Mouse (Mus musculus) T-helper 1 cell (primary cell): ENCODE data around the gene Irf8.

Experiments used
- in situ Hi-C: fragments of 300-600 bp; cut with MboI, MseI; formaldehyde crosslinking; loops from one replicate; pipeline ENCODE4 v1.15.1; 2025; ENCODE audit warnings: high pct_unique_total_duplicates

Gene Irf8

GRCm38 (mm10) chr8:120735770-120736481, at the start of gene Irf8:
Irf8 (plus strand) TSS chr8:120736358.
- in situ Hi-C loops: loop anchor here (5.0 kb wide), 1 partner anchor 44 kb away; no protein-coding TSS in a partner anchor

GRCm38 (mm10) chr8:120686576-120686975, 49.6 kb upstream of the Irf8 start:
- in situ Hi-C loops: no loop called here

- in situ Hi-C loops: no loop called here
Observed at GRCm38 (mm10) chr8:120687786-120688185, 48.4 kb upstream of the Irf8 start.

GRCm38 (mm10) chr8:120688511-120688910, 47.6 kb upstream of the Irf8 start:
- in situ Hi-C loops: no loop called here

- in situ Hi-C loops: loop anchor here (5.0 to 10.0 kb wide), 2 partner anchors 44 to 852 kb away; partner anchors contain the start of genes 1700018B08Rik and Irf8
Observed at GRCm38 (mm10) chr8:120692934-120693333, 43.2 kb upstream of the Irf8 start.

- in situ Hi-C loops: loop anchor here (5.0 to 10.0 kb wide), 2 partner anchors 43 to 851 kb away; partner anchors contain the start of genes 1700018B08Rik and Irf8
Observed at GRCm38 (mm10) chr8:120693861-120694493, 42.2 kb upstream of the Irf8 start.

GRCm38 (mm10) chr8:120696401-120697153, 39.6 kb upstream of the Irf8 start:
- in situ Hi-C loops: loop anchor here (10.0 kb wide), 1 partner anchor 848 kb away; the partner anchor contains the start of gene 1700018B08Rik

- in situ Hi-C loops: loop anchor here (10.0 kb wide), 1 partner anchor 847 kb away; the partner anchor contains the start of gene 1700018B08Rik
Observed at GRCm38 (mm10) chr8:120697154-120697978, 38.8 kb upstream of the Irf8 start.

- in situ Hi-C loops: loop anchor here (10.0 kb wide), 1 partner anchor 847 kb away; the partner anchor contains the start of gene 1700018B08Rik
Observed at GRCm38 (mm10) chr8:120697979-120698272, 38.2 kb upstream of the Irf8 start.

GRCm38 (mm10) chr8:120698426-120698825, 37.7 kb upstream of the Irf8 start:
- in situ Hi-C loops: loop anchor here (10.0 kb wide), 1 partner anchor 846 kb away; the partner anchor contains the start of gene 1700018B08Rik

- in situ Hi-C loops: loop anchor here (10.0 kb wide), 1 partner anchor 846 kb away; the partner anchor contains the start of gene 1700018B08Rik
Observed at GRCm38 (mm10) chr8:120699079-120699478, 37.1 kb upstream of the Irf8 start.

GRCm38 (mm10) chr8:120699565-120699964, 36.6 kb upstream of the Irf8 start:
- in situ Hi-C loops: loop anchor here (10.0 kb wide), 1 partner anchor 845 kb away; the partner anchor contains the start of gene 1700018B08Rik

GRCm38 (mm10) chr8:120700053-120700452, 36.1 kb upstream of the Irf8 start:
- in situ Hi-C loops: no loop called here

- in situ Hi-C loops: no loop called here
Observed at GRCm38 (mm10) chr8:120701758-120702465, 34.2 kb upstream of the Irf8 start.

- in situ Hi-C loops: no loop called here
Observed at GRCm38 (mm10) chr8:120704203-120704602, 32.0 kb upstream of the Irf8 start.

GRCm38 (mm10) chr8:120705163-120705562, 31.0 kb upstream of the Irf8 start:
- in situ Hi-C loops: no loop called here

GRCm38 (mm10) chr8:120706193-120706592, 30.0 kb upstream of the Irf8 start:
- in situ Hi-C loops: no loop called here

- in situ Hi-C loops: no loop called here
Observed at GRCm38 (mm10) chr8:120709176-120709575, 27.0 kb upstream of the Irf8 start.

- in situ Hi-C loops: no loop called here
Observed at GRCm38 (mm10) chr8:120715200-120715599, 21.0 kb upstream of the Irf8 start.

GRCm38 (mm10) chr8:120715996-120716680, 20.0 kb upstream of the Irf8 start:
- in situ Hi-C loops: no loop called here
